Mouse (Mus musculus) liver, embryonic 13.5 days (tissue): ENCODE results near the gene Ptprg. TPM values are rescaled to one million over a fixed set of nuclear protein-coding genes. Genes with fewer than 3 reads are reported as not detected.
A peak's percentile ranks its signal among the peaks of the same experiment; 100 is the strongest.

ENCODE experiments used
- ATAC-seq: fragments of 200-750 bp; cut with Nextera tagmentation; 2 replicates; pipeline ENCODE4 v1.8.0; 2017; ENCODE audit warnings: low read depth, mild to moderate bottlenecking, moderate number of reproducible peaks, moderate library complexity
- DNase-seq: peaks from one replicate; pipeline ENCODE4 v3.0.0; 2022
- H3K27ac ChIP-seq: fragments of 300-500 bp; sonication (generic); 2 replicates; pipeline ENCODE4 v1.5.1; 2015; ENCODE audit warnings: moderate library complexity, mild to moderate bottlenecking, inconsistent platforms
- H3K27me3 ChIP-seq: fragments of 300-500 bp; sonication (generic); 2 replicates; pipeline ENCODE4 v1.6.1; 2015; ENCODE audit warnings: mild to moderate bottlenecking, inconsistent platforms
- H3K36me3 ChIP-seq: fragments of 300-500 bp; sonication (generic); 2 replicates; pipeline ENCODE4 v1.6.1; 2015; ENCODE audit warnings: mild to moderate bottlenecking, inconsistent platforms
- H3K4me1 ChIP-seq: fragments of 300-500 bp; sonication (generic); replicated peaks from 2 replicates; pipeline ENCODE4 v1.6.1; 2015; ENCODE audit warnings: inconsistent platforms
- H3K4me2 ChIP-seq: fragments of 300-500 bp; sonication (generic); 2 replicates; pipeline ENCODE4 v1.6.1; 2015; ENCODE audit warnings: inconsistent platforms, mild to moderate bottlenecking, moderate library complexity
- H3K4me3 ChIP-seq: fragments of 300-500 bp; sonication (generic); replicated peaks from 2 replicates; pipeline ENCODE4 v1.5.1; 2015; ENCODE audit warnings: mild to moderate bottlenecking, inconsistent platforms
- H3K9ac ChIP-seq: fragments of 300-500 bp; sonication (generic); 2 replicates; pipeline ENCODE4 v1.6.1; 2015; ENCODE audit warnings: mild to moderate bottlenecking, inconsistent platforms
- H3K9me3 ChIP-seq: fragments of 300-500 bp; sonication (generic); replicated peaks from 2 replicates; pipeline ENCODE4 v1.6.1; 2016; ENCODE audit warnings: inconsistent platforms
- whole genome bisulfite sequencing: fragments of 180-500 bp; shearing (Covaris S2); methylation state at CpG from one replicate; pipeline ENCODE4 v1.1.7; 2015; ENCODE audit not compliant: insufficient replicate concordance; 5-methylcytosine and 5-hydroxymethylcytosine counted together
- polyA plus RNA-seq: library from polyadenylated mRNA; unstranded; fragments of >200 nt; fragmentation: Nextera tagmentation; extraction: Ambion mirVana; gene quantifications from 2 replicates; pipeline ENCODE4 v1.2.1, GENCODE M21; 2015

Gene Ptprg
- polyA plus RNA-seq, 1 experiment from 2014 or later, result 1.5 TPM

- DNase-seq, result no peak
- ATAC-seq, result no peak
- Histone ChIP-seq H3K4me2 (no peak overlapping the region), H3K4me3 (no peak overlapping the region), H3K36me3 (no peaks in the 10 kb centered on the region), H3K9me3 (no peaks in the 10 kb centered on the region), H3K4me1 (no peaks in the 10 kb centered on the region), H3K27ac (no peak overlapping the region), H3K27me3 (no peaks in the 10 kb centered on the region), H3K9ac (no peak overlapping the region)
- 50% methylated on average over 10 of the region's 10 CpGs for WGBS
These were observed 648.9 kb downstream of the Ptprg start for GRCm38 (mm10) chr14:12202214-12202613.

GRCm38 (mm10) chr14:12203081-12203480 lies 649.7 kb downstream of the Ptprg start:
- no peaks in the 10 kb centered on the region for H3K9me3 ChIP-seq
- H3K36me3 ChIP-seq, result no peaks in the 10 kb centered on the region
- DNase-seq (no peak), ATAC-seq (no peak)
- H3K27ac ChIP-seq, result no peak overlapping the region
- H3K9ac ChIP-seq, result no peak overlapping the region
- H3K27me3 ChIP-seq, result no peaks in the 10 kb centered on the region
- no peaks in the 10 kb centered on the region for H3K4me1 ChIP-seq
- whole genome bisulfite sequencing, result 71% methylated on average over 7 of the region's 7 CpGs
- H3K4me3 ChIP-seq, result no peak overlapping the region
- H3K4me2 ChIP-seq, result no peak overlapping the region

- no peak overlapping the region for H3K4me2 ChIP-seq
- no peaks in the 10 kb centered on the region for H3K9me3 ChIP-seq
- ATAC-seq (no peak), DNase-seq (no peak)
- 50% methylated on average over 2 of the region's 2 CpGs for WGBS
- H3K36me3 ChIP-seq, result no peaks in the 10 kb centered on the region
- no peak overlapping the region for H3K27ac ChIP-seq
- no peak overlapping the region for H3K9ac ChIP-seq
- no peak overlapping the region for H3K4me3 ChIP-seq
- H3K27me3 ChIP-seq, result no peaks in the 10 kb centered on the region
- H3K4me1 ChIP-seq, result no peaks in the 10 kb centered on the region
These were observed 652.8 kb downstream of the Ptprg start for GRCm38 (mm10) chr14:12206138-12206537.

GRCm38 (mm10) chr14:12208554-12208953 lies 655.2 kb downstream of the Ptprg start:
- H3K9me3 ChIP-seq, result no peaks in the 10 kb centered on the region
- no peak overlapping the region for H3K27ac ChIP-seq
- no peak for ATAC-seq
- 48% methylated on average over 2 of the region's 2 CpGs for WGBS
- H3K4me2 ChIP-seq, result no peak overlapping the region
- DNase-seq, result no peak
- no peaks in the 10 kb centered on the region for H3K4me1 ChIP-seq
- H3K36me3 ChIP-seq, result no peaks in the 10 kb centered on the region
- H3K4me3 ChIP-seq, result no peak overlapping the region
- no peaks in the 10 kb centered on the region for H3K27me3 ChIP-seq
- no peak overlapping the region for H3K9ac ChIP-seq

GRCm38 (mm10) chr14:12218544-12219150 lies 665.3 kb downstream of the Ptprg start:
- no peaks in the 10 kb centered on the region for H3K9me3 ChIP-seq
- WGBS, result 72% methylated on average over 16 of the region's 16 CpGs
- no peaks in the 10 kb centered on the region for H3K27me3 ChIP-seq
- no peaks in the 10 kb centered on the region for H3K4me1 ChIP-seq
- DNase-seq (no peak), ATAC-seq (no peak)
- H3K9ac ChIP-seq, result no peak overlapping the region
- H3K27ac ChIP-seq, result no peak overlapping the region
- H3K4me3 ChIP-seq, result no peak overlapping the region
- no peaks in the 10 kb centered on the region for H3K36me3 ChIP-seq
- no peak overlapping the region for H3K4me2 ChIP-seq

GRCm38 (mm10) chr14:12219877-12220276 lies 666.5 kb downstream of the Ptprg start:
- 75% methylated on average over 6 of the region's 6 CpGs for WGBS
- no peak for ATAC-seq

GRCm38 (mm10) chr14:12220540-12220939 lies 667.2 kb downstream of the Ptprg start:
- ATAC-seq, result no peak

More at GRCm38 (mm10) chr14:12219877-12220276, 666.5 kb downstream of the Ptprg start:
- Histone ChIP-seq H3K36me3 (no peaks in the 10 kb centered on the region), H3K4me1 (no peaks in the 10 kb centered on the region), H3K27ac (no peak overlapping the region), H3K9ac (no peak overlapping the region), H3K9me3 (no peaks in the 10 kb centered on the region), H3K4me2 (no peak overlapping the region), H3K4me3 (no peak overlapping the region), H3K27me3 (no peaks in the 10 kb centered on the region)
- no peak for DNase-seq

GRCm38 (mm10) chr14:12221571-12221970 lies 668.2 kb downstream of the Ptprg start:
- 58% methylated on average over 5 of the region's 5 CpGs for WGBS
- no peak overlapping the region for H3K9ac ChIP-seq
- DNase-seq (no peak), ATAC-seq (no peak)
- no peaks in the 10 kb centered on the region for H3K36me3 ChIP-seq
- no peaks in the 10 kb centered on the region for H3K4me1 ChIP-seq
- H3K9me3 ChIP-seq, result no peaks in the 10 kb centered on the region
- no peak overlapping the region for H3K4me3 ChIP-seq
- H3K27me3 ChIP-seq, result no peaks in the 10 kb centered on the region
- H3K4me2 ChIP-seq, result no peak overlapping the region
- no peak overlapping the region for H3K27ac ChIP-seq

More at GRCm38 (mm10) chr14:12220540-12220939, 667.2 kb downstream of the Ptprg start:
- DNase-seq, result no peak
- Histone ChIP-seq H3K4me1 (no peaks in the 10 kb centered on the region), H3K9me3 (no peaks in the 10 kb centered on the region), H3K36me3 (no peaks in the 10 kb centered on the region), H3K4me2 (no peak overlapping the region), H3K27ac (no peak overlapping the region), H3K9ac (no peak overlapping the region), H3K27me3 (no peaks in the 10 kb centered on the region), H3K4me3 (no peak overlapping the region)
- WGBS, result 72% methylated on average over 8 of the region's 8 CpGs

- WGBS, result 31% methylated on average over 4 of the region's 4 CpGs
- DNase-seq (no peak), ATAC-seq (no peak)
- Histone ChIP-seq H3K27ac (no peak overlapping the region), H3K36me3 (no peaks in the 10 kb centered on the region), H3K4me1 (no peaks in the 10 kb centered on the region), H3K4me3 (no peak overlapping the region), H3K9ac (no peak overlapping the region), H3K4me2 (no peak overlapping the region), H3K27me3 (no peaks in the 10 kb centered on the region), H3K9me3 (no peaks in the 10 kb centered on the region)
These were observed 690.4 kb downstream of the Ptprg start for GRCm38 (mm10) chr14:12243726-12244125.

GRCm38 (mm10) chr14:12276031-12276430 lies 722.7 kb downstream of the Ptprg start:
- DNase-seq (no peak), ATAC-seq (no peak)
- no peak overlapping the region for H3K4me3 ChIP-seq
- H3K9me3 ChIP-seq, result no peaks in the 10 kb centered on the region
- H3K27ac ChIP-seq, result no peak overlapping the region
- H3K27me3 ChIP-seq, result no peaks in the 10 kb centered on the region
- H3K9ac ChIP-seq, result no peak overlapping the region
- H3K4me2 ChIP-seq, result no peak overlapping the region
- H3K4me1 ChIP-seq, result no peaks in the 10 kb centered on the region
- WGBS, result 51% methylated on average over 3 of the region's 3 CpGs
- H3K36me3 ChIP-seq, result no peaks in the 10 kb centered on the region

GRCm38 (mm10) chr14:12283641-12284040 lies 730.3 kb downstream of the Ptprg start, which contains the start of gene Gm49355:
TSS of gene Gm49355 (plus strand) at chr14:12283976.
- Histone ChIP-seq H3K4me2 (peak within 1 kb of the TSS; percentile 76), H3K4me1 (no peaks in the 10 kb centered on the region; the same call in 1 of the 2 replicates), H3K27me3 (no peaks in the 10 kb centered on the region), H3K9ac (peak within 1 kb of the TSS; percentile 89), H3K4me3 (peak within 1 kb of the TSS; percentile 86), H3K27ac (peak within 1 kb of the TSS; percentile 91), H3K9me3 (no peaks in the 10 kb centered on the region), H3K36me3 (no peaks in the 10 kb centered on the region)
- no peak for ATAC-seq
- DNase-seq, result no peak
- WGBS, result 68% methylated on average over 6 of the region's 6 CpGs
